Comparison of ENCODE assay signal across 11 mouse cellular contexts in genomic region chr7:68114983-68115715, GRCm38 (mm10).
DNase-seq lines count a peak whose midpoint lies in the region; ATAC-seq and TF ChIP-seq lines count a peak whose summit lies in the region.
"Had no signal": no experiment of that assay in that cellular context is flagged by ENCODE, and none has a peak within 500 bp of the region (broad histone marks: within the 10 kb centered on the region; RNA-seq: fewer than 3 reads in every experiment).

No protein-coding gene starts in this region.

- intact Hi-C loops in heart, postnatal 14 days (cut with DNase I): no loop called here
- intact Hi-C loops in left cerebral cortex, adult 2 months (cut with DNase I): no loop called here

- no peaks in the 10 kb centered on the region for H3K27me3 ChIP-seq in kidney, postnatal 0 days (ENCODE audit: insufficient read depth, low read length)
- H3K27me3 ChIP-seq in kidney, embryonic 14.5 days (ENCODE audit: control insufficient read depth, insufficient read depth, low read length): no peaks in the 10 kb centered on the region
- no peaks in the 10 kb centered on the region; the same call in none of the 2 replicates for H3K27me3 ChIP-seq in liver, embryonic 14.5 days (ENCODE audit: control insufficient read depth, insufficient read depth, low read length)
- no peaks in the 10 kb centered on the region for H3K27me3 ChIP-seq in hindbrain, embryonic 14.5 days (ENCODE audit: control insufficient read depth, insufficient read depth, low read length)
- H3K27me3 ChIP-seq: heart, embryonic 15.5 days; stomach, embryonic 15.5 days had no signal

- no peak; the same call in 1 of the 2 replicates for TF ChIP-seq CTCF in kidney, postnatal 0 days (IDR thresholded peaks at IDR 0.05; ENCODE audit: low read depth)
- no peak for TF ChIP-seq CTCF in liver, embryonic 14.5 days (IDR thresholded peaks at IDR 0.05; ENCODE audit: low read depth)
- TF ChIP-seq CTCF in left cerebral cortex, adult 2 months (IDR thresholded peaks at IDR 0.05): no peak

- H3K9me3 ChIP-seq in kidney, postnatal 0 days (replicated peaks; ENCODE audit: low read length): no peaks in the 10 kb centered on the region
- H3K9me3 ChIP-seq in kidney, embryonic 14.5 days (ENCODE audit: control insufficient read depth, low read length): no peaks in the 10 kb centered on the region
- H3K9me3 ChIP-seq in liver, embryonic 14.5 days (ENCODE audit: control insufficient read depth, low read length): no peaks in the 10 kb centered on the region
- no peaks in the 10 kb centered on the region for H3K9me3 ChIP-seq in hindbrain, embryonic 14.5 days (ENCODE audit: control insufficient read depth, low read length)
- H3K9me3 ChIP-seq: heart, embryonic 15.5 days; stomach, embryonic 15.5 days had no signal

- peak overlapping the region; percentile 10; the same call in 1 of the 2 replicates for H3K27ac ChIP-seq in kidney, postnatal 0 days
- no peak overlapping the region for H3K27ac ChIP-seq in kidney, embryonic 14.5 days (ENCODE audit: low read depth, low read length)
- no peak overlapping the region; the same call in 1 of the 2 replicates for H3K27ac ChIP-seq in liver, embryonic 14.5 days
- no peak overlapping the region for H3K27ac ChIP-seq in hindbrain, embryonic 14.5 days
- no peak overlapping the region for H3K27ac ChIP-seq in left cerebral cortex, adult 2 months
- H3K27ac ChIP-seq: heart, embryonic 15.5 days; stomach, embryonic 15.5 days had no signal

- peaks cover 27% of the 10 kb centered on the region for H3K4me1 ChIP-seq in kidney, postnatal 0 days (replicated peaks; ENCODE audit: insufficient read depth, low read length)
- H3K4me1 ChIP-seq in kidney, embryonic 14.5 days (ENCODE audit: control insufficient read depth, insufficient read depth, low read length): peaks cover 22% of the 10 kb centered on the region
- H3K4me1 ChIP-seq in liver, embryonic 14.5 days (replicated peaks; ENCODE audit: control insufficient read depth in 2 of 2, insufficient read depth in 2 of 2, low read length in 1 of 2): peaks cover 15 to 42% of the 10 kb centered on the region in 2 experiments
- H3K4me1 ChIP-seq in hindbrain, embryonic 14.5 days (replicated peaks; ENCODE audit: control insufficient read depth, insufficient read depth, low read length): 0 out of 2 replicates have a peak, but pooled peaks cover 6% of the 10 kb centered on the region

- no peak overlapping the region for H3K4me2 ChIP-seq in kidney, postnatal 0 days (ENCODE audit: low read length)
- H3K4me2 ChIP-seq in kidney, embryonic 14.5 days (replicated peaks; ENCODE audit: low read depth, low read length): no peak overlapping the region
- peak overlapping the region; percentile 63 for H3K4me2 ChIP-seq in liver, embryonic 14.5 days (ENCODE audit: low read depth)
- H3K4me2 ChIP-seq in hindbrain, embryonic 14.5 days (replicated peaks): no peak overlapping the region
- H3K4me2 ChIP-seq: heart, embryonic 15.5 days; stomach, embryonic 15.5 days had no signal

- no peak for ATAC-seq in kidney, postnatal 0 days (replicated peaks; ENCODE audit: low FRiP score, low read depth)
- no peak for ATAC-seq in kidney, embryonic 14.5 days (ENCODE audit: low FRiP score, low TSS enrichment)
- ATAC-seq in liver, embryonic 14.5 days (ENCODE audit: insufficient read depth): peak; percentile 78
- ATAC-seq in hindbrain, embryonic 14.5 days (ENCODE audit: low FRiP score): no peak

- no peak overlapping the region for H3K4me3 ChIP-seq in kidney, postnatal 0 days (replicated peaks; ENCODE audit: low read depth, low read length)
- H3K4me3 ChIP-seq in kidney, embryonic 14.5 days (ENCODE audit: low read length): no peak overlapping the region
- peak overlapping the region; percentile 2 to 20; a peak in 2 of 4 replicates for H3K4me3 ChIP-seq in liver, embryonic 14.5 days (ENCODE audit: insufficient read depth in 1 of 2, low read depth in 2 of 2, low read length in 2 of 2)
- no peak overlapping the region for H3K4me3 ChIP-seq in hindbrain, embryonic 14.5 days (replicated peaks; ENCODE audit: low read length)
- no peak overlapping the region for H3K4me3 ChIP-seq in left cerebral cortex, adult 2 months
- H3K4me3 ChIP-seq: heart, embryonic 15.5 days; stomach, embryonic 15.5 days had no signal

- 63% methylated on average over 21 of the region's 21 CpGs for WGBS in kidney, postnatal 0 days
- WGBS in kidney, embryonic 14.5 days: 65% methylated on average over 21 of the region's 21 CpGs
- 27% methylated on average over 21 of the region's 21 CpGs for WGBS in liver, embryonic 14.5 days (ENCODE audit: insufficient replicate concordance)
- 82% methylated on average over 21 of the region's 21 CpGs for WGBS in hindbrain, embryonic 14.5 days

- DNase-seq in adrenal gland, adult (ENCODE audit: inconsistent age in 2 of 2, low spot score in 1 of 2): peak; percentile 37 to 82
- no peak for DNase-seq in adrenal gland, adult 18-20 months (ENCODE audit: low spot score in 2 of 2)
- DNase-seq in kidney, postnatal 0 days (ENCODE audit: low spot score): peak; percentile 32
- peak; percentile 22 to 44 for DNase-seq in heart, postnatal 14 days
- DNase-seq in liver, embryonic 14.5 days (ENCODE audit: low read depth in 3 of 3, low spot score in 3 of 3): no peak
- no peak for DNase-seq in hindbrain, embryonic 14.5 days (ENCODE audit: low spot score)
- no peak for DNase-seq in left cerebral cortex, adult 2 months (ENCODE audit: extremely low spot score in 1 of 2, low spot score in 2 of 2)
- DNase-seq: lung, postnatal 36 days had no signal

- no peak overlapping the region for H3K9ac ChIP-seq in kidney, postnatal 0 days (ENCODE audit: low read depth, low read length)
- no peak overlapping the region for H3K9ac ChIP-seq in kidney, embryonic 14.5 days (ENCODE audit: low read depth, low read length)
- H3K9ac ChIP-seq in liver, embryonic 14.5 days (replicated peaks): peak overlapping the region; percentile 24; the same call in 1 of the 2 replicates
- no peak overlapping the region for H3K9ac ChIP-seq in hindbrain, embryonic 14.5 days
- H3K9ac ChIP-seq: heart, embryonic 15.5 days; stomach, embryonic 15.5 days had no signal

- H3K36me3 ChIP-seq in kidney, postnatal 0 days (ENCODE audit: insufficient read depth, low read length): no peaks in the 10 kb centered on the region
- H3K36me3 ChIP-seq in kidney, embryonic 14.5 days (ENCODE audit: control insufficient read depth, insufficient read depth, low read length): no peaks in the 10 kb centered on the region
- H3K36me3 ChIP-seq in liver, embryonic 14.5 days (replicated peaks; ENCODE audit: control insufficient read depth, insufficient read depth, low read depth): no peaks in the 10 kb centered on the region
- no peaks in the 10 kb centered on the region for H3K36me3 ChIP-seq in hindbrain, embryonic 14.5 days (replicated peaks; ENCODE audit: control insufficient read depth, insufficient read depth)
- H3K36me3 ChIP-seq: heart, embryonic 15.5 days had no signal

- peak; percentile 68 for TF ChIP-seq EP300 in liver, embryonic 14.5 days (IDR thresholded peaks at IDR 0.05; ENCODE audit: low read depth)

Comparison
In these comparisons a context has a peak if more than half of its experiments do, and no peak if none do; other contexts are left out.
1. DNase-seq: peak in adrenal gland, adult (2 of 2), kidney, postnatal 0 days (single experiment) and heart, postnatal 14 days (2 of 2); none in adrenal gland, adult 18-20 months (0 of 2), liver, embryonic 14.5 days (0 of 3), hindbrain, embryonic 14.5 days (single experiment) and left cerebral cortex, adult 2 months (0 of 2).
2. H3K4me3 ChIP-seq: peak in liver, embryonic 14.5 days (2 of 2); none in kidney, postnatal 0 days (single experiment), kidney, embryonic 14.5 days (single experiment), hindbrain, embryonic 14.5 days (single experiment) and left cerebral cortex, adult 2 months (single experiment).